Mouse (Mus musculus) left cerebral cortex, adult 8-10 months (tissue): ENCODE results near the gene Ctnna2. TPM values are rescaled to one million over a fixed set of nuclear protein-coding genes. Genes with fewer than 3 reads are reported as not detected.

Experiments
- DNase-seq, 2 experiments: peaks; one replicate each; pipeline ENCODE4 v3.0.0; 2022; ENCODE audit warnings: low spot score in 2 of 2
- total RNA-seq, 4 experiments: library from RNA; stranded (reverse); gene quantifications; 2 replicates each; pipeline ENCODE4 v1.2.4; 2022

Gene Ctnna2
- total RNA-seq, 4 experiments from 2014 or later, result 108 to 114 (median 111) TPM

DNA sequence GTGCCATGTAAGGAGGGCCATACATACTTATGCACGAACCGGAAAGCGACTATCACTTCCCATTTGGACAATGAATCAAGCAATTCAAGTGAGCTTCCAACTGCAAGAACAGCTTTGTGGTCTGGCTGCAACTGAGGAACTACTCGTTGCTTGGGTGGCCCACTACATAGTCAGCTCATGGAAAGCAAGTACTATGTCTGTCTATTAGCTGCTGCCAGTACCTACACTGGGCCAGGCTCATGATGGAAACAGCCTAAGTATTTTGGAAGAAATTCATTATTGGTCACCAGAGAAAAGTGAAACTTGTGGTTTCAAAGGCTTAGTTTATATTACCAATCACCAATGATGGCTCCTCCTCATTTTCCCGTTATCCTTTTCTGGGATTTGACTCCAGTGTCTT, 693.2 kb downstream of the Ctnna2 start:
- DNase-seq, result no peak

DNA sequence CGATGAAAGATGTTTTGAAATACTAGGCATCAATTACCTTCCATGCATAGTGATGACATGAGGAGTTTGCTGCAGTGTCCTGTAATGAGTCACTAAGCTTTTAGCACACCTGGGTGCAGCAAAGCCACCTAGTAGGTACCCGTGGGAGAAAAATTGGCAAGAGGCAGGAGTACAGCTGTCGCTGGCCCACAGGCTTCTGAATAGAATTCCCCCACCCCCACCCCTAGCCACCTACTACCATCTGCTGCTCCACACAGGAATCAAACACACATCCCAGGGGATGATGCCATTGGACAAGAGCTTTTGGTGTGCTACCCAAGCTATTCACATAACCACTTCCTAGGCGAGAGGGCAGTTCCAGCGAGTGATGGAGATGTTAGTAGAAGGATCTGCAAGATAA, 700.7 kb downstream of the Ctnna2 start:
- peak in 1 of 2 experiments; percentile 64 for DNase-seq

DNA sequence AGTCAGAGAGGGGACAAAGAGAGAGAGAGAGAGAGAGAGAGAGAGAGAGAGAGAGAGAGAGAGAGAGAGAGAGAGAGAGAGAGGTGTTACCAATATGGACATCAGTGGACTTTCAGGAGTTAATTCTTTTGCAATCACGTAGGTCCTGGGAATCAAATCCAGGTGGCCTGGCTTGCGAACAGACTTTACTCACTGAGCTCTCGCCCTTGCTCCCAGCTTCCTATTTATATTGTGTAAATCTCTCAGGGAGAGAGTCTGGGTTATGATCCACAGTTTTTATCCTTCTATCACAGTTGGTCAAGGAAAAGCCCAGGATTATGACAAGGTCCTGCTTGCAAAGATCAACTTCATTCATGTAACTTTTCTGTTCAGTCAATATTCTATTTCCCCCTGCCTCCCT, 714.3 kb downstream of the Ctnna2 start:
- DNase-seq, result no peak

DNA sequence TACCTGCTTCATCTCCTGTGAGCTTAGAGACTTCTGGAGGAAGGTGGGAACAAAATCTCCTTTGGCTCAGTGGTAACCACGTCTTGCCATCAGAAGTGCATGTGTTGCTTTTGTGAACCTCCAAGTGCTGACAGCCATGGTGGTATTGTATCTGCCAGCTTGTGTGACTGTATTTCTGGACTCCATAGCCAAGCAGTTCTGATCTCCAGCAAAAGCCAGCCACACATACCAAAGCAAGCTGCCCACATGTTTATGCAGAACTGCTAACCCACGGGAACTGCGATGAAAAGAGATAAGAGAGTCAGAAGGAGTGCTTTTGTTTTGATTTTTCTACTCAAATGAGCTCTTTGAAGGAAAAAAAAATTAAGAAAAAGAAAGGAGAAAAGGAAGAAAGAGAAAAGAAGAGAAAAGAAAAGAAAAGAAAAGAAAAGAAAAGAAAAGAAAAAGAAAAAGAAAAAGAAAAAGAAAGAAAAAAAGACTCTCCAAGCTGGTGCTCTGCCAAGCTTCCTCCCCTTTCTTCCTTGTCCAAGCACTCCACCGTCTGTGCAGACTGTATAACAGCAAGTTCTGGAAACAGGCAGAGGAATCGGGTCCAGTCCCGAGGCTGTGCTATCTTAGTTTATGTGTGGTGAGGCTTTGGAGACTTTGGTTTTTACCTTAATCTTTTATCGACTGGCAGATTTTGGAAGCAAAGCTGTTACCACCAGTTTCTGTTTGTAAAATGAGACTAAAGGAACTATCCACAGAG, 722.0 kb downstream of the Ctnna2 start:
- peak in 1 of 2 experiments; percentile 50 for DNase-seq

- DNase-seq, result no peak
Observed at GRCm38 (mm10) chr6:77256348-77256747, 723.2 kb downstream of the Ctnna2 start.

- no peak for DNase-seq
Observed at GRCm38 (mm10) chr6:77253480-77253879, 726.0 kb downstream of the Ctnna2 start.

GRCm38 (mm10) chr6:77243541-77244231, 735.8 kb downstream of the Ctnna2 start:
- peak; percentile 39 to 52 for DNase-seq

- peak; percentile 70 to 77 for DNase-seq
Observed at GRCm38 (mm10) chr6:77242601-77243406, 736.7 kb downstream of the Ctnna2 start, which contains the start of gene Lrrtm1. Lrrtm1 (plus strand) TSS chr6:77242689.

GRCm38 (mm10) chr6:77240426-77240825, 739.1 kb downstream of the Ctnna2 start:
- DNase-seq, result no peak

- peak in 1 of 2 experiments; percentile 84 for DNase-seq
Observed at GRCm38 (mm10) chr6:77222849-77223638, 756.5 kb downstream of the Ctnna2 start.

DNA sequence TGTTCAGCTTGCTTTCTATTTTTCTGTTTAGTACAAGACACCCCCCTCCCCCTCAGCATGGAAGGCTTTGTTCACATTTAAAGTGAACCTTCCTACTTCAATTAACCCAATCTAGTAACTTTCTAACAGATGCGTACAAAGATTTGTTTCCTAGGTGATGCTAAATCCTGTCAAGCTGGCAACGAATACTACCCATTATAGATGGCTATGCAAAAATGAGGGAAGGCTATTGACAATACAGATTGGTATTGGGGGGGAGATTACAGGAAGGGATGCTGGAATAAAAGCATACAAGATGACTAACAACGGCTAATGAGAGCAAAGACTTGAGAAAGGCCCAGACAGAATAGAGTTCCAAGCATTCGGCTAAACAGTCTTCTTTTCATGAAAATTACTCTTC, 758.7 kb downstream of the Ctnna2 start:
- no peak for DNase-seq

- DNase-seq, result no peak
Observed at GRCm38 (mm10) chr6:77218875-77219274, 760.6 kb downstream of the Ctnna2 start.

GRCm38 (mm10) chr6:77215322-77215721, 764.2 kb downstream of the Ctnna2 start:
- no peak for DNase-seq

GRCm38 (mm10) chr6:77213757-77214409, 765.6 kb downstream of the Ctnna2 start:
- DNase-seq, result no peak

DNA sequence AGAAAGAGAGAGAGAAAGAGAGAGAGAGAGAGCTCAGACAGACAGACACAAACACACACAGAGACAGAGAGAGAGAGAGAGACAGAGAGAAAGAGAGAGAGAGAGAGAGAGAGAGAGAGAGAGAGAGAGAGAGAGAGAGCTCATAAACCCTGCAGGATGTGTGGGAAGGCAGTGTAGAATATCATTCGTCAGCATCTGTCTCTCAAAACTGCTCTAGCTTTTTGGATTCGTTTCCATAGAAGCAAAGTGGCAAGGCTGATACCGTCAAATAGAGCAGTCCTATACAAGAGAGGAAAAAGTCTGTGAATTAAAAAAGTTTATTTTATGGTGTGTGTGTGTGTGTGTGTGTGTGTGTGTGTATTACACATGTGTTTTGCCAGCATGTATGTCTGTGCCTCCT, 769.6 kb downstream of the Ctnna2 start:
- no peak for DNase-seq

GRCm38 (mm10) chr6:77209183-77209582, 770.3 kb downstream of the Ctnna2 start:
- no peak for DNase-seq

DNA sequence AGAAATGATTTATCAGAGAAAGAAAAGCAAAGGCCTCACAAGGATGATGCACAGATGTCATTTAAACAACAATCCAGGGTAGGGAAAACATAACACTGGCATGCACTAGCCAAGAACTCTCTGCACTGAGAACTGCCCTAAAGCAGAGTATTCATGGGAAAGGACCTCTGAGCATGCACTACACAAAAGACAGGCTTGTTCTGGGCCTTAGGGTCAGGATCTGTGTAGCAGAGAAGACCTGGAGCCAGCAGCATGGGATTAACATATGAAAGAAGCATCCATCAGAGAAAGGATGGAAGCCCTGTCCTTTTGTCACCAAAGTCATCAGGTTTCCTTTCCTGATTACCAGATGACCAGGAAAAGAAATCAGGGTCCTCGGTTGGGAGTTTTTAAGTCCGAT, 780.1 kb downstream of the Ctnna2 start:
- DNase-seq, result no peak

- no peak for DNase-seq
Observed at GRCm38 (mm10) chr6:77196650-77197049, 782.8 kb downstream of the Ctnna2 start.

DNA sequence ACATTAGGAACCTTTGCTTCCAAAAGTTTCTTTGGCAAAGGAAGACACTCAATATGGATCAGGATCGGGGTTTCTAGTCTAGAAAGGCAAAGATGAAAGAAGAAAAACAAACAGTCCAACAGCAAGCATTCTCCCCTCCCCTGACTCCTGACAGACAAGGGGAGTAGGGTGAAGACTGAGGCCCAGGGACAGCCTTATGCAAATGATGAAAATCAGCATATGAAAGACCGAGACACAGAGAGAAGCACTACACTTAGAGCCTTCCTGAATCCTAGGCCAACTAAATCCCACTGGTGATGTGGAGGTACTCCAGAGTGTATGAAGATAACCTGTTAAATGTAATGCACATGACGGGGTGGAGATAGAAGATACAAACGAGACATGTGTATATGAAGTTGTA, 787.9 kb downstream of the Ctnna2 start:
- no peak for DNase-seq

- no peak for DNase-seq
Observed at GRCm38 (mm10) chr6:77188628-77189027, 790.9 kb downstream of the Ctnna2 start.

GRCm38 (mm10) chr6:77185751-77186150, 793.7 kb downstream of the Ctnna2 start:
- DNase-seq, result no peak
